Mouse (Mus musculus) embryonic facial prominence, embryonic 13.5 days (tissue): ENCODE data around the gene Inafm2. TPM values are rescaled to one million over a fixed set of nuclear protein-coding genes. Genes with fewer than 3 reads are reported as not detected.

Source experiments
- ATAC-seq: fragments of 200-750 bp; cut with Nextera tagmentation; 2 replicates; pipeline ENCODE4 v1.8.0; 2017; ENCODE audit warnings: low read depth; ENCODE audit not compliant: insufficient number of reproducible peaks, insufficient read depth, low FRiP score, low TSS enrichment
- H3K27ac ChIP-seq: fragments of 300-500 bp; sonication (generic); 2 replicates; pipeline ENCODE4 v1.5.1; 2015; ENCODE audit warnings: moderate library complexity, mild to moderate bottlenecking, inconsistent platforms
- H3K27me3 ChIP-seq: fragments of 300-500 bp; sonication (generic); 2 replicates; pipeline ENCODE4 v1.6.1; 2015; ENCODE audit warnings: mild to moderate bottlenecking, inconsistent platforms
- H3K36me3 ChIP-seq: fragments of 300-500 bp; sonication (generic); 2 replicates; pipeline ENCODE4 v1.6.1; 2015; ENCODE audit warnings: mild to moderate bottlenecking, inconsistent platforms
- H3K4me1 ChIP-seq: fragments of 300-500 bp; sonication (generic); 2 replicates; pipeline ENCODE4 v1.6.1; 2015; ENCODE audit warnings: inconsistent platforms
- H3K4me2 ChIP-seq: fragments of 300-500 bp; sonication (generic); 2 replicates; pipeline ENCODE4 v1.6.1; 2015; ENCODE audit warnings: moderate library complexity, mild to moderate bottlenecking, inconsistent platforms
- H3K4me3 ChIP-seq: fragments of 300-500 bp; sonication (generic); 2 replicates; pipeline ENCODE4 v1.5.1; 2015; ENCODE audit warnings: mild to moderate bottlenecking, inconsistent platforms
- H3K9ac ChIP-seq: fragments of 300-500 bp; sonication (generic); 2 replicates; pipeline ENCODE4 v1.6.1; 2015; ENCODE audit warnings: mild to moderate bottlenecking, inconsistent platforms
- H3K9me3 ChIP-seq: fragments of 300-500 bp; sonication (generic); 2 replicates; pipeline ENCODE4 v1.6.1; 2016; ENCODE audit warnings: inconsistent platforms
- WGBS: fragments of 180-500 bp; shearing (Covaris S2); methylation state at CpG from one replicate; pipeline ENCODE4 v1.1.7; 2015; ENCODE audit warnings: mixed read lengths; 5-methylcytosine and 5-hydroxymethylcytosine counted together
- polyA plus RNA-seq: library from polyadenylated mRNA; unstranded; fragments of >200 nt; fragmentation: Nextera tagmentation; extraction: Ambion mirVana; gene quantifications from 2 replicates; pipeline ENCODE4 v1.2.1, GENCODE M21; 2015

Inafm2 gene
- polyA plus RNA-seq, 1 experiment from 2014 or later, result 13.1 TPM

- peaks cover 7% of the 10 kb centered on the region; the same call in 1 of the 2 replicates for H3K4me1 ChIP-seq
- ATAC-seq, result no peak
- H3K27me3 ChIP-seq, result peaks cover 23% of the 10 kb centered on the region
- H3K4me3 ChIP-seq, result no peak overlapping the region
- H3K4me2 ChIP-seq, result no peak overlapping the region
- H3K27ac ChIP-seq, result no peak overlapping the region
- no peak overlapping the region for H3K9ac ChIP-seq
- H3K36me3 ChIP-seq, result no peaks in the 10 kb centered on the region
- H3K9me3 ChIP-seq, result no peaks in the 10 kb centered on the region
- WGBS, result 66% methylated on average over 4 of the region's 4 CpGs
Measured at GRCm38 (mm10) chr2:118792259-118792613, 46.7 kb downstream of the Inafm2 start.

- Histone ChIP-seq H3K36me3 (no peaks in the 10 kb centered on the region), H3K4me1 (peaks cover 7% of the 10 kb centered on the region; the same call in 1 of the 2 replicates), H3K4me3 (no peak overlapping the region), H3K27ac (no peak overlapping the region), H3K27me3 (peaks cover 23% of the 10 kb centered on the region), H3K9ac (no peak overlapping the region), H3K9me3 (0 out of 2 replicates have a peak, but pooled peaks cover 6% of the 10 kb centered on the region), H3K4me2 (no peak overlapping the region)
- 85% methylated on average over 4 of the region's 4 CpGs for WGBS
- ATAC-seq, result no peak
Measured at GRCm38 (mm10) chr2:118793636-118794035, 48.1 kb downstream of the Inafm2 start.

Other genes starting within 250 kb of the Inafm2 start
- gene Bmf, start 196.1 kb upstream of the Inafm2 start, polyA plus RNA-seq, result 4.1 and 4.3 TPM in 2 replicates
- 78.0 and 79.2 TPM in 2 replicates for gene Bub1b, start 147.5 kb upstream of the Inafm2 start, polyA plus RNA-seq
- 2.2 and 2.7 TPM in 2 replicates for gene Pak6, start 82.5 kb upstream of the Inafm2 start, polyA plus RNA-seq
- gene Ankrd63, start 41.8 kb upstream of the Inafm2 start, polyA plus RNA-seq, result 0.07 TPM in 1 of 2 replicates, not detected in the other
- gene Plcb2, start 17.3 kb upstream of the Inafm2 start, polyA plus RNA-seq, result 0.47 and 0.55 TPM in 2 replicates
- gene Ccdc9b, start 16.9 kb downstream of the Inafm2 start, polyA plus RNA-seq, result 0.83 and 0.91 TPM in 2 replicates
- 2.0 TPM in 1 of 2 replicates, not detected in the other for gene Phgr1, start 27.0 kb downstream of the Inafm2 start, polyA plus RNA-seq
- 0.34 and 0.51 TPM in 2 replicates for gene Disp2, start 34.0 kb downstream of the Inafm2 start, polyA plus RNA-seq
- gene Knstrn, start 68.2 kb downstream of the Inafm2 start, polyA plus RNA-seq, result 99.6 and 115 TPM in 2 replicates
- 84.8 and 86.6 TPM in 2 replicates for gene Ivd, start 116.2 kb downstream of the Inafm2 start, polyA plus RNA-seq
- gene Bahd1, start 154.6 kb downstream of the Inafm2 start, polyA plus RNA-seq, result 4.0 and 4.1 TPM in 2 replicates
- 48.8 and 54.9 TPM in 2 replicates for gene Chst14, start 180.7 kb downstream of the Inafm2 start, polyA plus RNA-seq